Mouse (Mus musculus) olfactory bulb, adult 2 months (tissue): ENCODE data around the gene Pigk.

Experiments
- CTCF ChIP-seq: fragments of 200-500 bp; IDR thresholded peaks from 2 replicates; pipeline ENCODE4 v1.5.1; 2012; ENCODE audit warnings: low read depth, mild to moderate bottlenecking, low read length, moderate library complexity; ENCODE audit not compliant: insufficient read depth
- POLR2A ChIP-seq: fragments of 200-500 bp; IDR thresholded peaks from 2 replicates; pipeline ENCODE4 v1.6.1; 2012; ENCODE audit warnings: mild to moderate bottlenecking, low read depth, low read length, moderate library complexity; ENCODE audit not compliant: insufficient read depth

DNA sequence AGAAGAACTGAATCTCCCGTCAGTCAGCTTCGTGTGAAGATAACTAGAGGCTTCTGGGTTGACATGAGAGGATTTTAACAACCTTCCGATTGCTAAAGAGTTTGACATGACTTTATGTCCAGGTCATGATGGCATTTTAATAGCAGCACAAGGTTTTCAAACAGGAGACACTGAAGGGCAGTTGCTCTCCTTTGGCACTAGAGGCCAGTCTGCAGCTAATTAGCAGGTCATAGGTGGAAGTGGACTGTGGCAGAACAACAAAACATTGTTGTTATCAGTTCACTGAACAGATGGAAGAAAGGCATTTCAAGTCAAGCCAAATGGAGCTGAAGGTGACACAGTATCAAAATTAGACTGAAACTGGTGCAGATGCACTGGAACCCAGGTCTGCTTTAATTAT, 4.0 kb upstream of the Pigk start:
- TF ChIP-seq POLR2A = no peak
- TF ChIP-seq CTCF = no peak
